Mouse (Mus musculus): ENCODE measurements around the gene Swsap1.

DNA sequence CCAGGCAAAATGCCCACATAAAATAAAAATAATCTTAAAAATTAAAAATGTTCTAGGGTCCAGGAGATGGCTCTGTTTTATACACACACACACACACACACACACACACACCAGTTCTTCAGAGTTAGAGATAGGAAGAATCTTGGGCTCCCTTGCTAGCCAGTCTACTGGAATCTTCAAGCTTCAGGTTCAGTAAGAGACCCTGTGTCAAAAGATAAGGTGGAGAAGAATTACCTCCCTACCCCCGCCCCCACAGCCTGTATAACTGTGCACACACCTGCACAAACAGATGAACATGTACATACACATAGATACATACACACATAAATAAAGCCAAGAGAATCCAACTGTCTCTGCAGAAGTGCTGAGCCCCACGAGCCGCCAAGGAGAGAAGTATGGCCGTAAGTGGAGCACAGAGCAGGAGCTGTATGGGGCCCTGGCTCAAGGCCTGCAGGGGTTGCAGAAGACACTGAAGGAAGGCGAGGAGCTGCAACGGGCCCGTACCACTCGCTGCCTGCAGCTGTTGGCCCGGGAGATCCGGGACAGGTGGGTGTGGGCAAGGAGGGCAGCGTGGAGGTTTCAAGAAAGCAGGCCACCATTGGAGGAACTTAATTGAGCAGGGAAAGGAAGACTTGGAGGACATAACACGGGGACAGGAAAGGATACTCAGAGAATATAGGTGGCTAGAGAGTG, 23.0 kb upstream of the Swsap1 start:
- TF ChIP-seq CTCF (IDR thresholded peaks at IDR 0.05; ENCODE audit: borderline replicate concordance, insufficient read depth, low read length) (no peak), POLR2A (IDR thresholded peaks at IDR 0.05; ENCODE audit: low read depth, low read length) (no peak)

Data from embryonic fibroblast, embryonic 13.5 days (primary cell).